Mouse (Mus musculus): ENCODE measurements at regions not wholly inside any gene's neighbourhood (a gene's known extent, or its start where the extent isn't known, plus 50 kb on each side); places are given as distances from the start of the nearest gene placed in this dataset.

DNA sequence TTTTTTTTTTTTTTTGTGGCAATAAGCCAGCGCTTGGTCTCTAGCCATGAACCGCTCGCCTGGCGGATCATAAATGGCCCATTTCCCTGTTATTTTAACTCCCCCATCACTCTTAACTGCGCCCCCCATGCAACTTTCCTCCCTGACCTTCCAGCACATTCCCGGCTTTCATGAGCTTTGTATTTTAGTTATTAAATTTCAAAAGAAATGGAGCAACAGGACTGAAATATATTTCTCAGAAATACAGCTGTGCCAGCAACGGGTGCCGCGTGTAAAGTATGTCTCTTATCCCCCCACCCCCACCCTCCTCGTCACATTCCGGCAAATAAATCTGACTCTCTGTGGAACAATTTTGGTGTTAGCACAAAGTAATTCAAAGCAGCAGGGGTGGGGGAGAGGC, 83.2 kb upstream of the Tas2r119 start:
- no peak for DNase-seq (ENCODE audit: low spot score)

DNA sequence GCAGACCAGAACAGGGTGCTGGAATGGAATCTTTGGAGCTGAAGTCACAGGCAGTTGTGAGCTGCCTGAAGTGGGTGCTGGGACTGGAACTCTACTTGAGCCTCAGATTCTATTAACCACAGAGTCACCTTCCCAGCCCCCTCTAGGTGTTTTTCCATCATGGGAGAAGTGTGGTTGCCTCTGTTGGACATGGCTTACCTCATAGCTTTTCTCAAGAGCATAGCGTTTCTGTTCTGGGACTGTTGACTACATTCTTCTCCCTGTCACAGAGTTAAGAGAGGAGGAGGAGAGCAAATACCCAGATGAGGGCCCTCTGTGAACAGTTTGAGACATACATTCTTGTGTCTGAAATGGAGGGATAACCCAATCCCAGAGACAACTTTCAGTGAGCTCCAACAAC, 81.5 kb upstream of the Tas2r119 start:
- peak; percentile 4 for DNase-seq (ENCODE audit: low spot score)

DNA sequence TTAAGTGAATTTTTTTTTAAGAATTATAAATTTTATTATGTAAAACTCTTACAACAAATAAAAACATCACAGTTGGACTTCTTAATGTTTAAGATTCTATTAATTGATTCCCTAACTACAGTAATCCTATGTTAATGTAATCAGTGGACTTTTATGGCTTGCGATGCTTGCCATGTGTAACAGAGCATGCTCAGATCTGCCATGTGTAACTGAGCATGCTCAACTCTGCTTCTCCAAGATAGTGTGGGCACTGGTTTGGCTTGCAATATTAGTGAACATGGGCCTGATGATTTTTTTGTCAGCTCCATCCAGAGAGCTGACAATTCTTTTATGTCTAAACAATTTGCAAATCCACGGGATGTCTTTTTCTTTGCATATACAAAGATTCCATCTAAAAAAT, 66.4 kb upstream of the Tas2r119 start:
- DNase-seq (ENCODE audit: low spot score): no peak

Data from lung, postnatal 25 days (tissue).